Mouse (Mus musculus) bone marrow, adult 2 months (tissue): ENCODE measurements at regions not wholly inside any gene's neighbourhood (a gene's known extent, or its start where the extent isn't known, plus 50 kb on each side); places are given as distances from the start of the nearest gene placed in this dataset.

Experiments
- CTCF ChIP-seq: fragments of 200-500 bp; IDR thresholded peaks from 2 replicates; pipeline ENCODE4 v1.5.1; 2011; ENCODE audit warnings: low read length, control low read depth; ENCODE audit not compliant: control insufficient read depth, insufficient read depth
- POLR2A ChIP-seq: fragments of 200-500 bp; IDR thresholded peaks from 2 replicates; pipeline ENCODE4 v1.6.1; 2011; ENCODE audit warnings: low read depth, mild to moderate bottlenecking, control low read depth, low read length, borderline replicate concordance; ENCODE audit not compliant: control insufficient read depth

GRCm38 (mm10) chr16:92963582-92963981, 137.6 kb upstream of the Runx1 start:
- TF ChIP-seq CTCF (no peak), POLR2A (no peak)
